Mouse (Mus musculus) kidney, adult 2 months (tissue): ENCODE measurements around the gene Slc23a4. TPM values are rescaled to one million over a fixed set of nuclear protein-coding genes. Genes with fewer than 3 reads are reported as not detected.

ENCODE experiments used
- DNase-seq: peaks from one replicate; pipeline ENCODE4 v3.0.0; 2021
- H3K27ac ChIP-seq: fragments of 200-500 bp; 2 replicates; pipeline ENCODE4 v1.5.1; 2012; ENCODE audit warnings: low read depth, low read length, control low read depth, inconsistent platforms; ENCODE audit not compliant: insufficient read depth
- H3K27me3 ChIP-seq: fragments of 200-500 bp; replicated peaks from 2 replicates; pipeline ENCODE4 v1.6.1; 2012; ENCODE audit warnings: mild to moderate bottlenecking, moderate library complexity, low read length, inconsistent platforms; ENCODE audit not compliant: control insufficient read depth, insufficient read depth
- H3K36me3 ChIP-seq: fragments of 200-500 bp; 2 replicates; pipeline ENCODE4 v1.6.1; 2012; ENCODE audit warnings: mild to moderate bottlenecking, moderate library complexity, low read length, inconsistent platforms; ENCODE audit not compliant: control insufficient read depth, insufficient read depth
- H3K4me1 ChIP-seq: fragments of 200-500 bp; 2 replicates; pipeline ENCODE4 v1.6.1; 2011; ENCODE audit warnings: low read length; ENCODE audit not compliant: control insufficient read depth, insufficient read depth
- H3K4me3 ChIP-seq: fragments of 200-500 bp; 2 replicates; pipeline ENCODE4 v1.5.1; 2011; ENCODE audit warnings: mild to moderate bottlenecking, low read depth, low read length, control low read depth; ENCODE audit not compliant: insufficient read depth
- CTCF ChIP-seq: fragments of 200-500 bp; conservative IDR thresholded peaks from 2 replicates; pipeline ENCODE4 v1.5.1; 2011; ENCODE audit warnings: low read depth, mild to moderate bottlenecking, control low read depth, low read length, moderate library complexity, mixed read lengths; ENCODE audit not compliant: insufficient read depth, insufficient read length
- POLR2A ChIP-seq: fragments of 200-500 bp; IDR thresholded peaks from one replicate; pipeline ENCODE4 v1.6.1; 2011; ENCODE audit warnings: low read depth, low read length, control low read depth
- WGBS: fragments of 180-500 bp; shearing (Covaris S2); methylation state at CpG from one replicate; pipeline ENCODE4 v1.1.7; 2018; 5-methylcytosine and 5-hydroxymethylcytosine counted together
- polyA plus RNA-seq: library from polyadenylated mRNA; depleted of rRNA; stranded (reverse); fragments of >200 nt; gene quantifications from 2 replicates; pipeline ENCODE4 v1.2.3, GENCODE M21; 2012

The Slc23a4 gene
- polyA plus RNA-seq, 1 experiment = 0.16 TPM

GRCm38 (mm10) chr6:34955862-34956241 lies 32.4 kb downstream of the Slc23a4 start:
- WGBS = 44% methylated on average over 8 of the region's 8 CpGs
- no peak for TF ChIP-seq CTCF
- no peak for TF ChIP-seq POLR2A
- Histone ChIP-seq H3K4me1 (no peaks in the 10 kb centered on the region), H3K27me3 (no peaks in the 10 kb centered on the region), H3K4me3 (no peak overlapping the region), H3K36me3 (no peaks in the 10 kb centered on the region), H3K27ac (no peak overlapping the region)
- no peak for DNase-seq

GRCm38 (mm10) chr6:34954926-34955861 lies 33.0 kb downstream of the Slc23a4 start:
- Histone ChIP-seq H3K4me3 (no peak overlapping the region), H3K27me3 (no peaks in the 10 kb centered on the region), H3K27ac (no peak overlapping the region), H3K36me3 (no peaks in the 10 kb centered on the region), H3K4me1 (no peaks in the 10 kb centered on the region)
- 51% methylated on average over 18 of the region's 18 CpGs for WGBS
- peak; percentile 71 for TF ChIP-seq CTCF
- no peak for TF ChIP-seq POLR2A
- DNase-seq = peak; percentile 30

GRCm38 (mm10) chr6:34951956-34952667 lies 36.1 kb downstream of the Slc23a4 start:
- 63% methylated on average over 7 of the region's 7 CpGs for WGBS
- no peaks in the 10 kb centered on the region for H3K4me1 ChIP-seq
- no peak overlapping the region for H3K4me3 ChIP-seq
- no peaks in the 10 kb centered on the region for H3K27me3 ChIP-seq
- no peak overlapping the region for H3K27ac ChIP-seq
- H3K36me3 ChIP-seq = no peaks in the 10 kb centered on the region
- DNase-seq = no peak
- TF ChIP-seq POLR2A = no peak

- H3K27me3 ChIP-seq = no peaks in the 10 kb centered on the region
- no peak overlapping the region for H3K27ac ChIP-seq
Measured at GRCm38 (mm10) chr6:34951518-34951917, 36.7 kb downstream of the Slc23a4 start.

GRCm38 (mm10) chr6:34948461-34948860 lies 39.7 kb downstream of the Slc23a4 start:
- Histone ChIP-seq H3K4me1 (no peaks in the 10 kb centered on the region), H3K36me3 (no peaks in the 10 kb centered on the region), H3K4me3 (no peak overlapping the region), H3K27ac (no peak overlapping the region), H3K27me3 (no peaks in the 10 kb centered on the region)
- DNase-seq = no peak
- WGBS = 24% methylated on average over 11 of the region's 11 CpGs
- TF ChIP-seq POLR2A (no peak), CTCF (no peak)

More at GRCm38 (mm10) chr6:34951518-34951917, 36.7 kb downstream of the Slc23a4 start:
- Histone ChIP-seq H3K4me3 (no peak overlapping the region), H3K4me1 (no peaks in the 10 kb centered on the region), H3K36me3 (no peaks in the 10 kb centered on the region)
- 91% methylated on average over 7 of the region's 7 CpGs for WGBS
- DNase-seq = no peak
- no peak for TF ChIP-seq CTCF
- no peak for TF ChIP-seq POLR2A

GRCm38 (mm10) chr6:34946486-34947079 lies 41.6 kb downstream of the Slc23a4 start:
- DNase-seq = no peak
- no peak overlapping the region for H3K27ac ChIP-seq
- H3K4me1 ChIP-seq = no peaks in the 10 kb centered on the region
- no peak overlapping the region for H3K4me3 ChIP-seq
- 79% methylated on average over 1 of the region's 1 CpGs for WGBS
- no peaks in the 10 kb centered on the region for H3K36me3 ChIP-seq
- no peaks in the 10 kb centered on the region for H3K27me3 ChIP-seq
- TF ChIP-seq POLR2A (no peak), CTCF (no peak)

GRCm38 (mm10) chr6:34943499-34943898 lies 44.7 kb downstream of the Slc23a4 start:
- H3K4me1 ChIP-seq = no peaks in the 10 kb centered on the region
- no peak for DNase-seq
- no peak overlapping the region for H3K4me3 ChIP-seq
- no peak for TF ChIP-seq POLR2A
- TF ChIP-seq CTCF = no peak
- no peak overlapping the region for H3K27ac ChIP-seq
- no peaks in the 10 kb centered on the region for H3K27me3 ChIP-seq
- WGBS = 71% methylated on average over 5 of the region's 5 CpGs
- H3K36me3 ChIP-seq = no peaks in the 10 kb centered on the region
